Mouse (Mus musculus): Measurements from ENCODE around the gene Abi3. TPM values are rescaled to one million over a fixed set of nuclear protein-coding genes. Genes with fewer than 3 reads are reported as not detected.

Abi3 gene
- polyA plus RNA-seq, 1 experiment from 2014 or later: 7.2 TPM

DNA sequence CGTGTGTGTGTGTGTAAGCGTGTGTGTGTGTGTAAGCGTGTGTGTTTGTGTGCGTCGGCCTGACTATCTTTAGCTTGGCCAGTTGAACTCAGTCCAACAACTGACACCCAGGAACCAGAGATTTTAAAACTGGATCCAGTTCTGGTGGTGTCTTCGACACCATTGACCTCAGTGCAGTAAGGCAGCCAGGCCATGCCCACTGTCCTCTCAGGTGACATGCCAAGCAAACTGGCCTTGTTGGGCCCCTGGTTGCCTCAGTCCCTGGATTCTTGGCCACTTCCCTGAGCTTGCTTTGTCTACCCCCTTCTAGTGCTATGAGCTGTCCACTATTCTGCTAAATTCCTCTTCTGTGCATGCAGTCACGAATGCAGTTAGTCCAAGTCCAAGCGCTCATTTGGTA is 19.1 kb upstream of the Abi3 start:
- no peak for TF ChIP-seq CTCF (IDR thresholded peaks at IDR 0.05; ENCODE audit: low read depth)
- H3K9me3 ChIP-seq (ENCODE audit: low read depth, low read length): no peaks in the 10 kb centered on the region
- no peaks in the 10 kb centered on the region for H3K27me3 ChIP-seq (ENCODE audit: insufficient read depth, low read length)
- no peak overlapping the region for H3K4me3 ChIP-seq (ENCODE audit: low read depth, low read length)
- no peak for ATAC-seq (ENCODE audit: insufficient read depth)
- H3K4me1 ChIP-seq (ENCODE audit: insufficient read depth): no peaks in the 10 kb centered on the region
- no peak overlapping the region for H3K4me2 ChIP-seq
- no peak overlapping the region for H3K9ac ChIP-seq
- H3K27ac ChIP-seq (ENCODE audit: low read depth): no peak overlapping the region
- no peak for DNase-seq
- no peaks in the 10 kb centered on the region for H3K36me3 ChIP-seq (ENCODE audit: insufficient read depth)
- 90% methylated on average over 8 of the region's 8 CpGs for WGBS

DNA sequence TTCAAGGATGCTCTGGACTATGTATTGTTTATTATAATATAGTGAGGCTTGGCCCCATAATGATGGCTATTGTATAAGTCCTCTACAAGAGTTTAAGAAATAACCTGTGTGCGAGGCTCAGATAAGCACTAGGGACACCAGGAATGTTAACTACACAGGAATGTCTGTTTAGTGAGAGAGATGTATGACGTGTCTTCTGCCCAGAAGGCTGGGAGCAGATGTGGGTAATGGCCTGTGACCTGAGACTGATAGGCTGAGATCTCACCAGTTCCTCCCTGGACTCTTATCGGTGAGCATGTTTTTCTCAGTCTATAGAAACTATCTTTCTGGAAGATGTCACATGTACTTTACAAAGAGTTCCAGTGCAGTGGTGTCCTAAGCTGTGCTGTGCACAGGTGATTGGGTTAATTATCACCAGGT is 17.8 kb upstream of the Abi3 start:
- Histone ChIP-seq H3K9me3 (ENCODE audit: low read depth, low read length) (no peaks in the 10 kb centered on the region), H3K4me3 (ENCODE audit: low read depth, low read length) (peak overlapping the region; percentile 71), H3K36me3 (ENCODE audit: insufficient read depth) (no peaks in the 10 kb centered on the region), H3K27me3 (ENCODE audit: insufficient read depth, low read length) (no peaks in the 10 kb centered on the region), H3K9ac (peak overlapping the region; percentile 67), H3K27ac (ENCODE audit: low read depth) (peak overlapping the region; percentile 95; the same call in 1 of the 2 replicates), H3K4me1 (ENCODE audit: insufficient read depth) (no peaks in the 10 kb centered on the region), H3K4me2 (peak overlapping the region; percentile 79)
- DNase-seq (no peak), ATAC-seq (ENCODE audit: insufficient read depth) (no peak)
- no peak for TF ChIP-seq CTCF (IDR thresholded peaks at IDR 0.05; ENCODE audit: low read depth)
- WGBS: 10% methylated on average over 3 of the region's 3 CpGs

DNA sequence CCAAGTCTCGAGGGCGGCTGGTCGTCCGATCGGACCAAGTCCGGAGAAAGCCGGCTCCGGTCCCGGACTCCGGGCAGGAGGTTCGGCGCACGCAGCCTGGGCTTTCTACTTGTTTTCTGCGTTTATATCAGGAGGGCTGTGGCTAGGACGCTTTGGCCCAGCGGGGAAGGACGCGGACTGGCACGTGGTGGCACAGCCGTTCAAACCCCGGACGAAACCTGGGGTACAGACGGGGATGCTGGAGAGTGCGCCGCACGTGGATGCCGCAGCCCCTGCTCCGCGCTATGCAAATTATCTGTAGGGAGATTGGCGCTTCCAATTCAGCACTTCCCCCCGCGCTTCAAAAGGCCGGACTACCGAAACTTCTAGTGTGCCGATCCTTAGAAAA is 17.2 kb upstream of the Abi3 start:
- DNase-seq: peak; percentile 83
- no peaks in the 10 kb centered on the region for H3K27me3 ChIP-seq (ENCODE audit: insufficient read depth, low read length)
- under 1% methylated on average over 35 of the region's 35 CpGs for WGBS

DNA sequence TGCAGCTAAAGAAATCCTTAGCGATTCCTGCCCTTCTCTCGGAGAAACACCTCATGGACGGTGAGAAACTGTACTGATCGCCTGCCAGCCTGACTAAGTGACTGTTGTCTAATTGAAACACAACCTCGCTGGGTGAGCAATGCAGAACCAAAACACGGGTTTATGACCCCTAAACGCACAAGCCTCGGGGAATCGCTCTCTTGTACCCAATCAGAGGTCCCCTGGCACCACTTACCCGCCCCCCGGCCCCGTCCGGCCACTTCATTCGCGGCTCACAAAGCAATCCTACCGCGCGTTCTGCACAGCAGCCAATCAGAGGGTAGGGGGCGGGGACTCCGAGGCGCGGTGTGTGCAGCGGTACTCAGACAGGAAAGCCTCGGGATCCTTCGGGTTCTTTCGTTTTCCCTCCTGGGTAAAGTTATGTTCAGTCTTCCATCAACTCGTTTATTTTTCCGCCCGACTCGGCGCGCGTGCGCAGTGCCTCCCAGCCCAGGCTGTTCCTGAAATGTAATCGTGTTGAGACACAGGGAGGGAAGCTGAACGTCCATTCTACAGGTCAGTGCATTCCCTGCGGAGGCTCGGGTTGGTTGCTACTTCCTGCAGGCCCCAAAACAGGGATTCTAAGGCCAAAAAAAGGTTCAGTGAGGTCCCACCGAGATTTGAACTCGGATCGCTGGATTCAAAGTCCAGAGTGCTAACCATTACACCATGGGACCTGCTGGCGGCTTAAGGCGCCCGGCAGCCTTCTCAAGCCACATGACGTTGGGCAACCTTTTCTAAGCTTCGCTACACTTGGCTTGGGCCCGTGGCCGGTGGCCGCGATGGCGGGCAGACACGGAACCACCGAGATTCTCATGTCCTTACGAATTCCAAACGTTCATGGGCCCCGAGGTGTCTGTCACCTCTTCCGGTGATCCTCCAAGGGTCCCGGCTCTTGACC is 16.5 kb upstream of the Abi3 start:
- H3K27ac ChIP-seq (ENCODE audit: low read depth): peak overlapping the region; percentile 95
- no peaks in the 10 kb centered on the region for H3K36me3 ChIP-seq (ENCODE audit: insufficient read depth)
- no peak for TF ChIP-seq CTCF (IDR thresholded peaks at IDR 0.05; ENCODE audit: low read depth)
- H3K27me3 ChIP-seq (ENCODE audit: insufficient read depth, low read length): no peaks in the 10 kb centered on the region
- ATAC-seq (ENCODE audit: insufficient read depth) (peak; percentile 99), DNase-seq (peak; percentile 97)
- peak overlapping the region; percentile 71 for H3K4me3 ChIP-seq (ENCODE audit: low read depth, low read length)
- no peaks in the 10 kb centered on the region for H3K4me1 ChIP-seq (ENCODE audit: insufficient read depth)
- peak overlapping the region; percentile 67 for H3K9ac ChIP-seq
- peak overlapping the region; percentile 79 for H3K4me2 ChIP-seq
- H3K9me3 ChIP-seq (ENCODE audit: low read depth, low read length): no peaks in the 10 kb centered on the region
- under 1% methylated on average over 58 of the region's 58 CpGs for WGBS

More for the DNA sequence above, 17.2 kb upstream of the Abi3 start:
- Histone ChIP-seq H3K9ac (peak overlapping the region; percentile 67), H3K4me1 (ENCODE audit: insufficient read depth) (no peaks in the 10 kb centered on the region), H3K9me3 (ENCODE audit: low read depth, low read length) (no peaks in the 10 kb centered on the region), H3K36me3 (ENCODE audit: insufficient read depth) (no peaks in the 10 kb centered on the region), H3K27ac (ENCODE audit: low read depth) (peak overlapping the region; percentile 95), H3K4me3 (ENCODE audit: low read depth, low read length) (peak overlapping the region; percentile 71), H3K4me2 (peak overlapping the region; percentile 79)
- TF ChIP-seq CTCF (IDR thresholded peaks at IDR 0.05; ENCODE audit: low read depth): peak; percentile 25; the same call in 1 of the 2 replicates
- peak; percentile 57 for ATAC-seq (ENCODE audit: insufficient read depth)

DNA sequence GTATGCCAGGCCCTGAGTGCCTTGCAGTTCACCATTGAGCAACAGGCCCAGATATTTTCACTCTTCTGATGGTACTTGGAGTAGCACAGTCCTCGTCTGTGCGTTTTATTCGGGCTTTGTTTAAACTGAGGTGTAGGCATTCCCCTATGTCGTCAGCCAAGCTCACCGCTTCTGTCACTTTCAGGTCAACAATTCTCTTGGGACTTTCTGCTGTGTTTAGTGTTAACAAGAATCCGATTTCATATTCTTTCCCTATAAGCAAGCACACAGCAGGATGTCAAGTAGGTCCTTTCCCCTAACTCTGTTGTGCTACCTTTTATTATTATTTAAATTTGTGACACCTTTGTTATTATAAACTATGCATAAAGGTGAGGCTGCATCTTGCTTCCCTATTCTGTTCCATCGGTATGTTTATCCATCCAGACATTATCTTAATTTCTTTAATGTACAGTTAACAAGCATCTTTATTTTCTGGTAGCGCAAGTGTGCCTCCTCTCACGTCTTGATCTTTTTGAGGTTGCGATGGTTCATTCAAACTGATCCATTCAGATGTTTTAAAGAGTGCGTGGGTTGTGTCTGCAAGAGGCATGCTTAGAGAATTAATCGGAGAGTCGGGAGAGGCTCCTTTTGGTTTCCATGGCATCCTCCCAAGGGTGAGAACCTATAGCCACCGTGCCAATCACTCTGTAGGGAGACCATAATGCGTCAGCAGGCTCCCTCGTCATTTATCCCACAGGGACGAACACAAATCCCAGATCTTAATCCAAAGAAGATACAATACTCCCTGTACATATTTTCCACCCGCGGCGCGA is 15.6 kb upstream of the Abi3 start:
- TF ChIP-seq CTCF (IDR thresholded peaks at IDR 0.05; ENCODE audit: low read depth): no peak
- Histone ChIP-seq H3K4me2 (peak overlapping the region; percentile 79), H3K4me3 (ENCODE audit: low read depth, low read length) (peak overlapping the region; percentile 71), H3K27ac (ENCODE audit: low read depth) (peak overlapping the region; percentile 95), H3K36me3 (ENCODE audit: insufficient read depth) (no peaks in the 10 kb centered on the region), H3K9ac (peak overlapping the region; percentile 67), H3K27me3 (ENCODE audit: insufficient read depth, low read length) (no peaks in the 10 kb centered on the region), H3K9me3 (ENCODE audit: low read depth, low read length) (no peaks in the 10 kb centered on the region), H3K4me1 (ENCODE audit: insufficient read depth) (no peaks in the 10 kb centered on the region)
- 18% methylated on average over 21 of the region's 21 CpGs for WGBS
- peak; percentile 49 for DNase-seq
- no peak for ATAC-seq (ENCODE audit: insufficient read depth)

DNA sequence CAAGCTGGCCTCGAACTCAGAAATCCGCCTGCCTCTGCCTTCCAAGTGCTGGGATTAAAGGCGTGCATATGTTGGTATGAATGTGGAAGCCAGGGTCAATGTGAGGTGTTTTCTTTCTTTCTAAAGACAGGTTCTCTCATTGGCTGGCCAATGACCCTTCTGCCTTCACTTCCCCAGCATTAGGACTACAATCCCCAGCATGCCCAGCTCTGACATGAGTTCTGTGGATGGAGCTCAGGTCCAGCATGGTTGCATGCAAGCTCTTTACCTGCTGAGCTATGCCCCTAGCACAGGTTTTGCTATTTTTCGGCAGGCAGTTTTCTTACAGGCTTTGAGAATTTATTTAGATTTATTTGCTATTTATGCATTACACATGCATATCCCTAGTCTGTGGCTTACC is 15.0 kb upstream of the Abi3 start:
- TF ChIP-seq CTCF (IDR thresholded peaks at IDR 0.05; ENCODE audit: low read depth): no peak
- ATAC-seq (ENCODE audit: insufficient read depth) (no peak), DNase-seq (no peak)
- H3K27me3 ChIP-seq (ENCODE audit: insufficient read depth, low read length): no peaks in the 10 kb centered on the region
- H3K9me3 ChIP-seq (ENCODE audit: low read depth, low read length): no peaks in the 10 kb centered on the region
- H3K9ac ChIP-seq: no peak overlapping the region
- 75% methylated on average over 4 of the region's 4 CpGs for WGBS
- H3K36me3 ChIP-seq (ENCODE audit: insufficient read depth): no peaks in the 10 kb centered on the region
- no peaks in the 10 kb centered on the region for H3K4me1 ChIP-seq (ENCODE audit: insufficient read depth)
- no peak overlapping the region for H3K27ac ChIP-seq (ENCODE audit: low read depth)
- peak overlapping the region; percentile 79; the same call in 1 of the 2 replicates for H3K4me2 ChIP-seq
- no peak overlapping the region for H3K4me3 ChIP-seq (ENCODE audit: low read depth, low read length)

DNA sequence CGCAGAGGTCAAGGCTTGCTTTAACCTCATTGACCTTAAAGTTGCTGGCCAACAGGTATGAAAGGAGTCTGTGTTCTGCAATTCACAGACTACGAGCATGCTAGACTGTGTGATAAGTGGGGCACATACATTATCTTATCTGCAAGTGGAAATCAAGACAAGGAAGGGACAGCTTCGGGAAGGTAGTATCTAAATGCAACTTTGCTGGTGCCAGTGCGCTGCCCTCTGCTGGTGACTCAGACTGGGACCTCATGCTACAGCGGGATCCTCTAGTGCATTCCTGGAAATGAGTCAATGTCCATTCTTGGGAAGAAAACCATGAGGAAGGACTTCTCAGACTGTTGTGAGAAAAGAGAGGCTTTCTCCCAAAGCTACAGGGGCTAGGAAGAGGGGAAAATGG is 11.4 kb upstream of the Abi3 start:
- Histone ChIP-seq H3K9ac (no peak overlapping the region), H3K4me1 (ENCODE audit: insufficient read depth) (no peaks in the 10 kb centered on the region), H3K36me3 (ENCODE audit: insufficient read depth) (no peaks in the 10 kb centered on the region), H3K27ac (ENCODE audit: low read depth) (no peak overlapping the region), H3K27me3 (ENCODE audit: insufficient read depth, low read length) (no peaks in the 10 kb centered on the region), H3K9me3 (ENCODE audit: low read depth, low read length) (no peaks in the 10 kb centered on the region), H3K4me3 (ENCODE audit: low read depth, low read length) (no peak overlapping the region), H3K4me2 (no peak overlapping the region)
- WGBS: 48% methylated on average over 5 of the region's 5 CpGs
- peak; percentile 79 for TF ChIP-seq CTCF (IDR thresholded peaks at IDR 0.05; ENCODE audit: low read depth)
- ATAC-seq (ENCODE audit: insufficient read depth) (no peak), DNase-seq (peak; percentile 76)

Measured in lung, embryonic 14.5 days (tissue).